Mouse (Mus musculus): ENCODE results near the gene Clrn2. TPM values are rescaled to one million over a fixed set of nuclear protein-coding genes. Genes with fewer than 3 reads are reported as not detected.
"Not testable (repeated sequence)": the region's sequence is repeated elsewhere in the genome, so short reads cannot be mapped to it uniquely, and the experiment has no call there.

The Clrn2 gene
- total and polyA plus RNA-seq, 2 experiments from 2014 or later, result 0.27 TPM; not detected in 1

DNA sequence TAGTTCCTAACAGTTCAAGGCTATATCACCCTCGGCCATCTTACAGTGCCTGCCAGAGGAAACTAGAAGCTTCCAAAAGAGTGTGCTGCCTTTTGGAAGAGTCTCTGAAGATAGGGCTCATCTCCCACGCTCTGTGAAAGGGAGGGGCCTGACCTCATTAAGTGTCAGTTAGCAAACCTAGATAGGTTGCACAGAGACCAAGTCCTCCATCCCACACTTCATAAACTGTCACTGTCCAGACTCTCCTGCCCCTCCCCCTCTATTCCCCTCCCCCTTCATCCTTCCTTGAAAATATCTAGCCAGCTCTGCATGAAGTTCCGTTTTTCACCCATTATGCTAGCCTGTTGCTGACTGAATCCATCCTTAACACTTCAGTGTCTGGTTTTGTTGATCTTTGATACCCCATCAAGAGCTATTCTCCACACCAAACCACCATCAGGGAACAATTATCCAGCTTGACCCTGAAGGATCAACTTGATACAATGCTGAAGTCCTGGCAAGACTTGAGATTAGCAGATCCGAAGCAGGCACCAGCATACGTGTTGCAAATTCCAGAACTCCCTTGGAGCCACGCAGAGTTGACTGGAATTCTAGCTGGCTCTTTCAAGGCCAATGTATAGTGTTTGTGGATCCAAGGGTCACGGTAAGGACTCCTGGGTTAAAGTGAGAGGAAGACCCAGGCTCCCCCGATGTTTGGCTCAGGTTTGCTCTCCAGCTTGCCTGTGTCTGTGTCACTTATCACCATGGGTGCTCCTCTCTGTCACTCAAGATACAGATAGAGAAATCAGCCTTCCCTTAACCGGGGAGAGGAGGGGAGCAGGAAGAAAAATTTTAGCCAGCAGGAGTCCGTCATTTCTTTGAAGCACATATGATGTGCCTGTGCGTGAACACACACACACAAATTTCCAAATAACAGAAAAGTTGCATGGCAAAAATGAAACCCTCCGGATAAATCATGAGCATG lies 31.4 kb upstream of the Clrn2 start:
- Histone ChIP-seq H3K9ac (replicated peaks; ENCODE audit: low read length, poor library complexity, severe bottlenecking) (no peak overlapping the region), H3K27me3 (ENCODE audit: insufficient read depth, low read length) (no peaks in the 10 kb centered on the region), H3K4me2 (ENCODE audit: low read depth, low read length, poor library complexity, severe bottlenecking) (no peak overlapping the region), H3K9me3 (ENCODE audit: low read length) (no peaks in the 10 kb centered on the region), H3K27ac (ENCODE audit: low read depth, low read length) (no peak overlapping the region), H3K4me3 (ENCODE audit: low read depth, low read length) (no peak overlapping the region), H3K36me3 (ENCODE audit: insufficient read depth, low read length) (no peaks in the 10 kb centered on the region), H3K4me1 (ENCODE audit: insufficient read depth, low read length) (no peaks in the 10 kb centered on the region)
- ATAC-seq (ENCODE audit: low FRiP score), result no peak
- DNase-seq (ENCODE audit: low spot score), result no peak
- TF ChIP-seq CTCF (IDR thresholded peaks at IDR 0.05), result no peak
- WGBS, result 80% methylated on average over 12 of the region's 12 CpGs

DNA sequence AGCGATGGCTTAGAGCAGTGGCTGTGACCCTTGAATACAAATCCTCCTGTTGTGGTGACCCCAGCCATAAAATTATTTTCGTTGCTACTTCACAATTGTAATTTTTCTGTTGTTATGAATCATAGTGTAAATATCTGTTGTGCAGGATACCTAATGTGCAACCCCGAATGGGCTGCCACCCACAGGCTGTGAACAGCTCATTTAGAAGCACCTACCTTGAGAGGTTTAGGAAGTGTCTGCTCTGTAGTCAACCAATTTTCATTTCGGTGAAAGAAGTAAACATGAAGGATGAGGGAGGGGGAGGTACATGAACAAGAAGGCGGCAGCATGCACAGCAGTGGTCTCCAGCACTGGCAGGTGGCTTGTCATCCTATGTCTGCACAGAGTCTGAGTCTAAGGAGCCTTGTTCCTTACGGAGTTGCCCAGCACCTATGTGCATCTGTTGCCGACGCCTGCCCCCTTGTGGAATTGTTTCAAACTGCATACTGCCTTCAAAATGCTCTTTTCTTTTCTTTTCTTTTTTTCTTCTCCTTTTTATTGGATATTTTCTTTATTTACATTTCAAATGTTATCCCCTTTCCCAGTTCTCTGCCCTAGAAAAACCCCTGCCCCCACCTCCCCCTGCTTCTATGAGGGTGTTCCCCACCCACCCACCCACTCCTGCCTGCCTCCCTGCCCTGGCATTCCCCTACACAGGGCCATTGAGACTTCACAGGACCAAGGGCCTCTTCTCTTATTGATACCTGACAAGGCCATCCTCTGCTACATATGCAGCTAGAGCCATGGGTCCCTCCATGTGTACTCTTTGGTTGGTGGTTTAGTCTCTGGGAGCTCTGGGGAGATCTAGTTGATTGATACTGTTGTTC lies 29.3 kb upstream of the Clrn2 start:
- Histone ChIP-seq H3K4me2 (ENCODE audit: low read depth, low read length, poor library complexity, severe bottlenecking) (no peak overlapping the region), H3K9me3 (ENCODE audit: low read length) (no peaks in the 10 kb centered on the region), H3K9ac (replicated peaks; ENCODE audit: low read length, poor library complexity, severe bottlenecking) (no peak overlapping the region), H3K27ac (ENCODE audit: low read depth, low read length) (no peak overlapping the region), H3K4me3 (ENCODE audit: low read depth, low read length) (no peak overlapping the region), H3K36me3 (ENCODE audit: insufficient read depth, low read length) (no peaks in the 10 kb centered on the region), H3K4me1 (ENCODE audit: insufficient read depth, low read length) (no peaks in the 10 kb centered on the region), H3K27me3 (ENCODE audit: insufficient read depth, low read length) (no peaks in the 10 kb centered on the region)
- ATAC-seq (ENCODE audit: low FRiP score) (peak; percentile 91), DNase-seq (ENCODE audit: low spot score) (peak; percentile 74)
- WGBS, result 46% methylated on average over 8 of the region's 8 CpGs
- TF ChIP-seq CTCF (IDR thresholded peaks at IDR 0.05), result peak; percentile 90

DNA sequence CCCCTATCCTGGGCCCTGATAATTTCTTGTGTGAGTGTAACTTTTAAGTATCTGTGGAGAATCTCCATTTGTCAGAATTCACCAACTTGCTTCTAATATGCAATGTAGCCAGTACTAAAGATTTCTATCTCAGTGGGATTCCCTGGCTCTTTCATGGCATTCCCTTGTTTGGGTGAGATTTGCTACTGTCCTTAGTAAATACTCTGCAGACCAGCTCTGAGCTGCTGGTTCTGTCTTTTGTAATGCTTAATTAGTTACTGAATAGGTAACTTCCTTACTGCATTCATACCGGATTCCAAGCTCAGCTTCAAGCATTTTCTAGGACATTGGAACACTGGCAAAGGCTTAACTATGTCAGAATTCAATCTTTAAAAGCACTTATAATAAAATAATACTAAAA lies 27.8 kb upstream of the Clrn2 start:
- DNase-seq (ENCODE audit: low spot score); H3K9ac ChIP-seq (replicated peaks; ENCODE audit: low read length, poor library complexity, severe bottlenecking); H3K36me3 ChIP-seq (ENCODE audit: insufficient read depth, low read length); H3K4me3 ChIP-seq (ENCODE audit: low read depth, low read length); ATAC-seq (ENCODE audit: low FRiP score); H3K9me3 ChIP-seq (ENCODE audit: low read length); H3K4me2 ChIP-seq (ENCODE audit: low read depth, low read length, poor library complexity, severe bottlenecking); H3K4me1 ChIP-seq (ENCODE audit: insufficient read depth, low read length); H3K27me3 ChIP-seq (ENCODE audit: insufficient read depth, low read length); H3K27ac ChIP-seq (ENCODE audit: low read depth, low read length): not testable (repeated sequence)
- WGBS, result 43% methylated on average over 1 of the region's 1 CpGs

DNA sequence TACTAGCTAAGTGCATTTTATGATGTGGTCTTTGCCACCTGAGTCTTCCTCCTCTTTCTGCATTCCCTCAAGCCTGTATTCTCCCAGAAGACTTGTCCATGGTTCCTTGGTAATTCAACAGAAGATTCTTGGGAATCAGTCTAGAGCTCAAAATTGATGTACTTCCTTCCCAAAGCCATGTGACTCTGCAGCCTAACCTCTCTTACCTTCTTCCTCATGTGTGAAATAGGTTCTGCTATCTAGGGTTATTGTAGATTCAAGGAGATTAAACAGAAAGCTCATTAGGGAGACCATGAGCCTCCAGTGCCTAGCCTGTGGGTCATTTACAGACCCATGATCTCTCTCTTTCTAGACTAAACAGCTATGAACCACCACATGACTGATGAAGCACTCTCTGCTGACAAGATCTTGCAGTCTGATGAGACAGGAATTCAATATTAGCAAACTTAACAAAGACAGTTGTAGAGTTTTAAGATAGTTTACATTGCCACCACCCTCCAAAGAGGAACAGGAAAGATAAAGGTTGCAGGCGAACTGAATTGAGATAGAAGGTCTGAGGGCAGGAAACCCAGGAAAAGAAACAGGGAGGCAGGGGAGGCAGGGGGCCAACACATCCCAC lies 27.0 kb upstream of the Clrn2 start:
- Histone ChIP-seq H3K4me3 (ENCODE audit: low read depth, low read length) (no peak overlapping the region), H3K4me2 (ENCODE audit: low read depth, low read length, poor library complexity, severe bottlenecking) (no peak overlapping the region), H3K27me3 (ENCODE audit: insufficient read depth, low read length) (no peaks in the 10 kb centered on the region), H3K4me1 (ENCODE audit: insufficient read depth, low read length) (no peaks in the 10 kb centered on the region), H3K9ac (replicated peaks; ENCODE audit: low read length, poor library complexity, severe bottlenecking) (no peak overlapping the region), H3K27ac (ENCODE audit: low read depth, low read length) (no peak overlapping the region), H3K36me3 (ENCODE audit: insufficient read depth, low read length) (no peaks in the 10 kb centered on the region), H3K9me3 (ENCODE audit: low read length) (no peaks in the 10 kb centered on the region)
- 94% methylated on average over 1 of the region's 1 CpGs for WGBS
- no peak for DNase-seq (ENCODE audit: low spot score)
- TF ChIP-seq CTCF (IDR thresholded peaks at IDR 0.05), result no peak
- ATAC-seq (ENCODE audit: low FRiP score), result no peak

DNA sequence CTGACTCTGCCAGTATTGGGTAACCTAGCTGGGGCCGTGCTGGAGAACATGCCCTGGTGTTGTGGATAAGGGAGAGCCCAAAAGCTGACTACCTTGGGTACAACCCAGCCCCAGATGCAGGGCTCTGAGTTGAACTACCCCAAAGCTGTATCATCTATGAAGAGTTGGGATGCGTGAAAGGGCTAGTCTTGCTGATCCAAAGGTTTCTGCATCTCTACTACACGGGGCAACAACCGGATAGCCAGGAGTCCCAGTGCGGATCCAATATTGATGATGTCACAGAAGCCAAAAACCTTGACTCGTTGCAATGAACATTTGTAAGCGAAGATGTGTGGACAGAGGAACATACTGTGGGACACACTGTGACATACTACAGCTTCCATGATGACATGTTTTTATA lies 25.7 kb upstream of the Clrn2 start:
- H3K27ac ChIP-seq (ENCODE audit: low read depth, low read length), result no peak overlapping the region
- no peak overlapping the region for H3K4me2 ChIP-seq (ENCODE audit: low read depth, low read length, poor library complexity, severe bottlenecking)
- no peak for TF ChIP-seq CTCF (IDR thresholded peaks at IDR 0.05)
- 95% methylated on average over 7 of the region's 7 CpGs for WGBS
- DNase-seq (ENCODE audit: low spot score) (no peak), ATAC-seq (ENCODE audit: low FRiP score) (no peak)
- H3K36me3 ChIP-seq (ENCODE audit: insufficient read depth, low read length), result no peaks in the 10 kb centered on the region
- H3K4me1 ChIP-seq (ENCODE audit: insufficient read depth, low read length), result no peaks in the 10 kb centered on the region
- H3K4me3 ChIP-seq (ENCODE audit: low read depth, low read length), result no peak overlapping the region
- no peaks in the 10 kb centered on the region for H3K9me3 ChIP-seq (ENCODE audit: low read length)
- no peak overlapping the region for H3K9ac ChIP-seq (replicated peaks; ENCODE audit: low read length, poor library complexity, severe bottlenecking)
- H3K27me3 ChIP-seq (ENCODE audit: insufficient read depth, low read length), result no peaks in the 10 kb centered on the region
